Comparison of ENCODE assay signal across 8 mouse cellular contexts in the genomic region with DNA sequence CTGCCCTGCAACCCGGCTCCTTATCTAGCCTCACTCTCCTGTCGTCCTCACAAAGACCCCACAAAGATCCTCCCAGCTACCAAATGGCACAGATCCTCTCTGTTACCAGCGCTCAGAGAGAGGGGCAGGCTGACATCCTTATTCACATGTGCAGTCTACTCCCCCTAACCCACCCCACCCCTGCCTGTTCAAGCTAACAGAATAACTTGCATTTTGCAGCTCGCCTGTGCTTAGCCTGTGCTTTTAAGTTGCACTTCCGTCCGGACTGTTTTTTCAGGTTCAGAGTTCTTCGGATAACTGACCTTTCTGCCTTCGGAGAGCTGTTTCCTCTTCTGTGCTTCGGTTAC. TPM values are rescaled to one million over a fixed set of nuclear protein-coding genes. Genes with fewer than 3 reads are reported as not detected.
A peak's percentile ranks its signal among the peaks of the same experiment; 100 is the strongest.
DNase-seq lines count a peak whose midpoint lies in the region; ATAC-seq and TF ChIP-seq lines count a peak whose summit lies in the region.

No protein-coding gene starts in this region.

- no peak overlapping the region for H3K9ac ChIP-seq in lung, postnatal 0 days (replicated peaks; ENCODE audit: low read depth)
- H3K9ac ChIP-seq in limb, embryonic 15.5 days, result no peak overlapping the region
- H3K9ac ChIP-seq in stomach, embryonic 14.5 days (replicated peaks; ENCODE audit: low read depth, low read length), result no peak overlapping the region; the same call in 1 of the 2 replicates

- no peak overlapping the region for H3K27ac ChIP-seq in lung, postnatal 0 days (ENCODE audit: low read length)
- no peak overlapping the region for H3K27ac ChIP-seq in limb, embryonic 15.5 days
- no peak overlapping the region for H3K27ac ChIP-seq in stomach, embryonic 14.5 days (ENCODE audit: low read length)

- 0 out of 2 replicates have a peak, but pooled peaks have one; percentile 52 for ATAC-seq in cerebellum, adult (ENCODE audit: insufficient number of reproducible peaks, low FRiP score, low TSS enrichment)
- peak; percentile 43 for ATAC-seq in lung, postnatal 0 days
- peak; percentile 40; the same call in 1 of the 2 replicates for ATAC-seq in limb, embryonic 15.5 days (ENCODE audit: insufficient number of reproducible peaks, low FRiP score, low TSS enrichment, low read depth)
- ATAC-seq in stomach, embryonic 14.5 days (ENCODE audit: insufficient number of reproducible peaks, insufficient read depth, low FRiP score, low read depth), result no peak

- under 1% methylated on average over 9 of the region's 9 CpGs for WGBS in lung, postnatal 0 days
- WGBS in limb, embryonic 15.5 days, result 2% methylated on average over 9 of the region's 9 CpGs
- WGBS in stomach, embryonic 14.5 days, result under 1% methylated on average over 9 of the region's 9 CpGs

- TF ChIP-seq EP300 in lung, postnatal 0 days (IDR thresholded peaks at IDR 0.05), result no peak

- no peaks in the 10 kb centered on the region for H3K27me3 ChIP-seq in lung, postnatal 0 days (replicated peaks; ENCODE audit: insufficient read depth, low read length)
- no peaks in the 10 kb centered on the region for H3K27me3 ChIP-seq in limb, embryonic 15.5 days
- H3K27me3 ChIP-seq in stomach, embryonic 14.5 days (ENCODE audit: control insufficient read depth, insufficient read depth, low read length), result no peaks in the 10 kb centered on the region

- DNase-seq in cerebellum, postnatal 14 days, result no peak
- no peak for DNase-seq in lung, postnatal 0 days (ENCODE audit: low spot score)
- DNase-seq in lung, postnatal 36 days, result no peak
- no peak for DNase-seq in left cerebral cortex, adult 8-10 months (ENCODE audit: low spot score in 2 of 2)
- DNase-seq in cerebellum, adult 18-20 months, result no peak

- no peaks in the 10 kb centered on the region for H3K36me3 ChIP-seq in lung, postnatal 0 days (ENCODE audit: insufficient read depth, low read length)
- no peaks in the 10 kb centered on the region for H3K36me3 ChIP-seq in limb, embryonic 15.5 days
- no peaks in the 10 kb centered on the region for H3K36me3 ChIP-seq in stomach, embryonic 14.5 days (ENCODE audit: control insufficient read depth, insufficient read depth, low read length)

- TF ChIP-seq CTCF in lung, postnatal 0 days (IDR thresholded peaks at IDR 0.05), result no peak

- peak overlapping the region; percentile 31 for H3K4me3 ChIP-seq in lung, postnatal 0 days (ENCODE audit: low read depth, low read length)
- peak overlapping the region; percentile 47 for H3K4me3 ChIP-seq in limb, embryonic 15.5 days
- H3K4me3 ChIP-seq in stomach, embryonic 14.5 days (ENCODE audit: low read depth, low read length), result peak overlapping the region; percentile 41

- H3K9me3 ChIP-seq in lung, postnatal 0 days (ENCODE audit: low read length), result no peaks in the 10 kb centered on the region
- no peaks in the 10 kb centered on the region for H3K9me3 ChIP-seq in limb, embryonic 15.5 days
- no peaks in the 10 kb centered on the region for H3K9me3 ChIP-seq in stomach, embryonic 14.5 days (ENCODE audit: control insufficient read depth, low read depth, low read length)

- peaks cover 10% of the 10 kb centered on the region; the same call in 1 of the 2 replicates for H3K4me1 ChIP-seq in lung, postnatal 0 days (ENCODE audit: insufficient read depth, low read depth, low read length)
- peaks cover 13% of the 10 kb centered on the region for H3K4me1 ChIP-seq in limb, embryonic 15.5 days
- no peaks in the 10 kb centered on the region for H3K4me1 ChIP-seq in stomach, embryonic 14.5 days (ENCODE audit: control insufficient read depth, insufficient read depth, low read length)

- H3K4me2 ChIP-seq in lung, postnatal 0 days (replicated peaks; ENCODE audit: low read depth, low read length), result peak overlapping the region; percentile 64
- H3K4me2 ChIP-seq in limb, embryonic 15.5 days, result peak overlapping the region; percentile 90
- peak overlapping the region; percentile 84 for H3K4me2 ChIP-seq in stomach, embryonic 14.5 days (replicated peaks; ENCODE audit: low read depth, low read length)

RNA-seq across cellular contexts. Expression of gene Ccdc158, which starts 0.5 kb away (rescaled TPM):
- polyA plus RNA-seq in lung, postnatal 0 days (2015; fragmentation: Nextera tagmentation; extraction: Ambion mirVana), result 1.1 and 1.6 TPM in 2 replicates
- polyA plus RNA-seq in limb, embryonic 15.5 days (2015; fragmentation: Nextera tagmentation; extraction: Ambion mirVana), result 0.42 and 0.99 TPM in 2 replicates
- polyA plus RNA-seq in stomach, embryonic 14.5 days (2014; fragmentation: Nextera tagmentation; extraction: Ambion mirVana), result 0.86 and 1.1 TPM in 2 replicates
- total RNA-seq in left cerebral cortex, adult 8-10 months (2022), result under 1 TPM; 0.19 to 0.65 (median 0.35) TPM

RNA-seq across cellular contexts. Expression of gene Shroom3, which starts 7.7 kb away (rescaled TPM):
- 8.8 and 10.6 TPM in 2 replicates for polyA plus RNA-seq in lung, postnatal 0 days (2015; fragmentation: Nextera tagmentation; extraction: Ambion mirVana)
- polyA plus RNA-seq in limb, embryonic 15.5 days (2015; fragmentation: Nextera tagmentation; extraction: Ambion mirVana), result 3.2 and 3.6 TPM in 2 replicates
- polyA plus RNA-seq in stomach, embryonic 14.5 days (2014; fragmentation: Nextera tagmentation; extraction: Ambion mirVana), result 8.3 and 9.1 TPM in 2 replicates
- 1 to 10 TPM; 3.4 to 5.6 (median 3.6) TPM for total RNA-seq in left cerebral cortex, adult 8-10 months (2022)
